Mouse (Mus musculus) ovary, postnatal 36 days (tissue): ENCODE results near the gene P4hb.

Experiments
- DNase-seq: peaks from one replicate; pipeline ENCODE4 v3.0.0; 2022; ENCODE audit warnings: low spot score, mixed read lengths

Gene P4hb

GRCm38 (mm10) chr11:120572752-120573584, at the start of gene P4hb:
Gene P4hb, minus strand, starts transcription at chr11:120573253.
- peak; percentile 100 for DNase-seq

- no peak for DNase-seq
These were observed 49.8 kb upstream of the P4hb start for GRCm38 (mm10) chr11:120622805-120623204.

GRCm38 (mm10) chr11:120620195-120620594, 47.1 kb upstream of the P4hb start:
- no peak for DNase-seq

GRCm38 (mm10) chr11:120618619-120619535, 45.8 kb upstream of the P4hb start:
- no peak for DNase-seq

- peak; percentile 91 for DNase-seq
These were observed 44.6 kb upstream of the P4hb start, which contains the start of gene Pcyt2 for GRCm38 (mm10) chr11:120617519-120618112. Gene Pcyt2, minus strand, starts transcription at chr11:120617936.

GRCm38 (mm10) chr11:120616617-120617294, 43.7 kb upstream of the P4hb start:
- no peak for DNase-seq

GRCm38 (mm10) chr11:120615606-120616203, 42.7 kb upstream of the P4hb start:
- DNase-seq: no peak

- no peak for DNase-seq
These were observed 42.1 kb upstream of the P4hb start for GRCm38 (mm10) chr11:120615167-120615566.

GRCm38 (mm10) chr11:120613976-120614375, 40.9 kb upstream of the P4hb start:
- no peak for DNase-seq

- DNase-seq: no peak
These were observed 40.5 kb upstream of the P4hb start for GRCm38 (mm10) chr11:120613481-120613972.

- DNase-seq: peak; percentile 74
These were observed 39.7 kb upstream of the P4hb start for GRCm38 (mm10) chr11:120612763-120613162.

GRCm38 (mm10) chr11:120610477-120611046, 37.5 kb upstream of the P4hb start:
- DNase-seq: no peak

GRCm38 (mm10) chr11:120609250-120609649, 36.2 kb upstream of the P4hb start:
- no peak for DNase-seq

- DNase-seq: no peak
These were observed 35.4 kb upstream of the P4hb start, which contains the start of gene Npb for GRCm38 (mm10) chr11:120608241-120609034. Gene Npb, plus strand, starts transcription at chr11:120608477.

- no peak for DNase-seq
These were observed 33.7 kb upstream of the P4hb start for GRCm38 (mm10) chr11:120606764-120607163.

- no peak for DNase-seq
These were observed 32.6 kb upstream of the P4hb start for GRCm38 (mm10) chr11:120605667-120606066.

- DNase-seq: no peak
These were observed 30.5 kb upstream of the P4hb start for GRCm38 (mm10) chr11:120603545-120603944.

GRCm38 (mm10) chr11:120600716-120601115, 27.7 kb upstream of the P4hb start:
- no peak for DNase-seq

- DNase-seq: no peak
These were observed 26.0 kb upstream of the P4hb start for GRCm38 (mm10) chr11:120598990-120599549.
